Mouse (Mus musculus) spleen, postnatal 14 days (tissue): Measurements from ENCODE around the gene Ccdc85a.
"Not testable (repeated sequence)": the region's sequence is repeated elsewhere in the genome, so short reads cannot be mapped to it uniquely, and the experiment has no call there.

Source experiments
- DNase-seq, 2 experiments: peaks; one replicate each; pipeline ENCODE4 v3.0.0; 2021 to 2022; ENCODE audit warnings: low spot score in 2 of 2

The Ccdc85a gene

DNA sequence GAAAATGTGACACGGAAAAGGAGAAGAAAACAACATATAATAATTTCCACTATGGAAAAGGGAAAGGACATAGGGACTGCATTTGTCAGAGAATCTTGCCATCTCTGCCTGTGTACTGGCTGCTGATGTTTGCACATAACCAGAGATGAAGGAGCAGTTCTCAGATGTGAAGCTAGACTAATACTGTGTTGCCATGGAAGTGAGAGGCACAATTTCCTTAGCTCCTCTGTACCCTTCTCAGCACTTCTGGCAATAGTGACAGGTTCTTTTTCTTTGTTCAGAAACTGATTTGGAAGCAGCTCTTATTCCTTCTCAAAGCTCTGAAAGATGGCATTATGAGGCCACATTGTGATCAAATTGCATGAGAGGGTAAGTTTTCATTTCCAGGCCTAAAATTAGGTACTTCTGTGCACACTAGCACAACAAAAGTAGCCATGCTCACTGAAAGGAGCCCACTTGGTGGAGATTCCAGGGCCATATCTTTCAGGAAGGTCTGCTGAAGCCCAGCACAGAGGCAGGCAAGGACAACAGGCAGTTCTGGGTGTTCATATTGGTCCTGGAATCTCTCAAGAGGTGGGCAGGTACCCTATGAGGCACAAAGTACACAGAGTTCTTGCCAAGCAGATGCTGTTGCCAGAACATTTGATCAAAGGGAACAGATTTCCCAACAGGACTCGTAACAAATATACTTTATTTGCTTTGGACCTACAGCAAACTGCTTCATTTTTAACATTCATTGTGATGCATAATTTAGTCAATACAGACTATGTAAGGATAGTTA, 161.5 kb downstream of the Ccdc85a start:
- DNase-seq = no peak

DNA sequence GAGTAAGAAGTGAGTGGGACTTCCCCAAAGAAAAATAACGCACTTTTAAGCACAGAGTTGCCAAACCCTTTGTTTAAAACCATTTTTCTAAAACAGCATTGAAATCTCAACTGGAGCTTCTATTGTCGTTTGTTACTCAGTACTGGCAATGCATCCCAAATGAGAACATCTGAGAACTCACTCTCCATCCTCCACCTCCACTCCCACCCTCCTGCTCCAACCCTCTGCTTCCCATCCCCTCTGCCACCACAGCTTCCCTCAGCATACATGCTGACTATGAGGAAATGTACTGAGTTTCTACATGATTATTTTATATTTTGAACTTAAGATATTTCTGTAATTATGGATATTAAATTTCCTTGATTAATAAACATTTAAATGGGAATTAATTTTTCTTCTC, 168.3 kb downstream of the Ccdc85a start:
- no peak for DNase-seq

DNA sequence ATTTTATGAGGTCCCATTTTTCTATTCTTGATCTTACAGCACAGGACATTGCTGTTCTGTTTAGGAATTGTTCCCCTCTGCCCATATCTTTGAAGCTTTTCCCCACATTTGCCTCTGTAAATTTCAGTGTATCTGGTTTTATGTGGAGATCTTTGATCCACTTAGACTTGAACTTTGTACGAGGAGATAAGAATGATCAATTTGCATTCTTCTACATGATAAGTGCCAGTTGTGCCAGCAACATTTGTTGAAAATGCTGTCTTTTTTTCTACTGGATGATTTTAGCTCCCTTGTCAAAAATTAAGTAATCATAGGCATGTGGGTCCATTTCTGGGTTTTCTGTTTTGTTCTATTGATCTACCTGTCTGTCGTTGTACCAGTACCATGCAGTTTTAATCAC, 174.2 kb downstream of the Ccdc85a start:
- not testable (repeated sequence) for DNase-seq

DNA sequence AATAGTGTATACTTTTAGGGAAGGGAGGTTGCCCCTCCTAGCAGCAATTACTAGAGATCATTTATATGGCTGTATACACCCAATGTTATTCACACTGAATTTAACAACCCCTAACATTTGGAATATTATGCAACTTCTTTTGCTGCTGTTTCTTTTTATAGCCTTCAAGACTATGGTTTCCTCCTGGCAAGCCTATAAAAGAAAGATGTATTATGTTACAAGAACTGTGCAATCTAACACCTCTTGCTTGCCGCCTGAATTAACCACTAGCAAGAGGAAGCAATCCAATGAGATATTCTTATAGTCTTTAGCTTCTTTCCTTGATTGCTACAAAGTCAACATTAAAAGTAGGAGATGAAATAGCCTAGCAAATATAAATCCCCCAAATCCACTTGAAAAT, 187.0 kb downstream of the Ccdc85a start:
- DNase-seq = no peak

DNA sequence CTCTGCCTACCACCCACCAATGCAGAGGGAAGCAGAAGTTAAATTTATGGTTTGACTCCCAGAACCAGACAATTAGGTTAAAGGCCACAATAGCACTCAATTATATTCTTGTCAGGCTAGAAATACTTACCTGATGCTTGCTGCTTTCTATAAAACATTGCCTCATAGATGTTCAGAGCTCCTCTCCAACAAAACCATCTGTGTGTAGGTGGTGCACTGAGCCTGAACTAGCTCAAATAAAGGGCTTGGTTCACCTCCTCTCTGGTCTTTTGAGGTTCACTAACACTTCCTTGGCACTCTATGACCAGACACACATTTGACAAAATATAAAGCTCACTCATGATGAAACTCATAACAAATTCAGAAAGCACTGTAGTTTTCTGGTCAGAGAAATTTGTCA, 208.2 kb downstream of the Ccdc85a start:
- no peak for DNase-seq

DNA sequence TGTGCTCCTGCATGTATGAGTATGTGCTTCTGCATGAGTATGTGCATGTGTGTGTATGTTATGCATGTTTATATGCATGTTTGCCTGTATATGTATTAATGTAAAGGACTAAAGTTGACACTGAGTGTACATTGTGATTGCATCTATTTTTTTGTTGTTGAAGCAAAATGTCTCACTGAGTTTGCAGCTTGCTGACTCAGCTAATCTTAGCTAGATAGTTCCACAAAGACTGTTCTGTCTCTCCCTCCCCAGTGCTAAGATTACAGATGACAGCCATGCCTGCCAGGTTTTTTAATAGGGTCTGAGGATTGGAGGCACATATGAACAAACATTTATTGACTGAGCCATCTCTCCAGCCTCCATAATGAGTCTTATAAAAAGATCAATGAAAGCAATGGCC, 209.5 kb downstream of the Ccdc85a start:
- DNase-seq = no peak

DNA sequence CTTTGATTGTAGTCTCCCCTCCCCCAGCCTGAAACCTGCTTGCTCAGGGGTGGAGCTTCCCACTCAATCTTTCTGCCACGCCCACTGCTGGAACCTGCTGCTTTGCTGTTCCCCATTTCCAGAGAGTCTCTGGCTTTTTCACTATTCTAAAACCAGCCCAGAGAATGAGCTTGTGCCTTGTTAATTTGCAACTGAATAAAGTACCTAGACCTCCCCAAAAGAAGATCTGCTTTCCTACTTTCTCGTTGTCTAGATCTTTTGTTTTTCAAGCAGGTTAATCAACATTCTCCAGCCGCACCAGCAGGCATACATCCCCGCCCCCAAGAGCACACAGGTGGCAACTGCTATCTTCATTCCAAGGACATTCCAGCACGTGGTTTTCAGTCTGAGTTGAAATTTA, 212.7 kb downstream of the Ccdc85a start:
- DNase-seq = not testable (repeated sequence)

DNA sequence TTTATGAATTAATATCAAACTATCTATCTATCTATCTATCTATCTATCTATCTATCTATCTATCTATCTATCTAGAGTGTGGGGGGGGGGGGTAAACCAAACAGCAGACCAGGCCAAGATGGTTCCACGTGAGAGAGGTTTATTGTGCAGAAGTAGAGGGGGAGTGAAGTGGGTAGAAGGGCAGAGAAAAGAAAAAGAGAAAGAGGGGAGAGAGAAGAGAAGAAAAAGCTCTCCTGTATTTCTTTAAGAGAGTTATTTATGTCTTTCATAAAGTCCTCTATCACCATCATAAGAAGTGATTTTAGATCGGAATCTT, 218.2 kb downstream of the Ccdc85a start:
- DNase-seq = no peak

DNA sequence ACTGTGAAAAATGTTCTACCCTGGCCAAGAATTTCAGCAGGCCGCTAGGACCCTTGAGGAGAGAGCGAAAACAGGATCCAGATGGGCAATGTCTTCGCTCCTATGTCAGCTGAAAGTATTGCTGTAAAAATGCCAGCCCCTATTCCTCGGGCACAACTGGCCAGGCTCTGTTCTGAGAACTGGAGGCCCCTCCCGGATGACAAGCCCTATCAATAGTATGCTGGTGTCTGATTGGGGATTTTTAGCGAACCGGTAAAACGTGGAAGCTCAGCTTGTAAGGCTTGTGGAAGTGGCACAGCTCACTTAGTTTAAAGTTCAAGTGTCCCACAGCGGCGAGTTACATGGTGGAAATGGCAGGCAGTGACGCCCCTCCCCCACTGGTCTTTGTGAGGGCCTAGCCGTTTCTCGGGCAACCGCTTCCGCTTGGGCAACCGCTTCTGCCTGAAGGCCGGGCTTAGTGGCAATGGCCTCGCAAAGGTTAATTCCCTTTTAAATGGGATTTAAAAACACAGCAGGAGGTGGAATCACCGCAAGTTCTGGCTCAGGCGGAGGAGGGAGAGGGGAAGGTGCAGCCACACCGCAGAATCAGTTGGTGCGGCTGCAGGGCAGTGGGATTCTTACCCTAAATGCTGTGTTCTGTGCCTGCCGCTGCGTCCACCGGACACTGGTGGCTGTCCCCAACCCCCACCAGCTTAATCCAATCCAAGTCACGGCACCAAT, 218.8 kb downstream of the Ccdc85a start:
- DNase-seq = peak; percentile 20 to 35

DNA sequence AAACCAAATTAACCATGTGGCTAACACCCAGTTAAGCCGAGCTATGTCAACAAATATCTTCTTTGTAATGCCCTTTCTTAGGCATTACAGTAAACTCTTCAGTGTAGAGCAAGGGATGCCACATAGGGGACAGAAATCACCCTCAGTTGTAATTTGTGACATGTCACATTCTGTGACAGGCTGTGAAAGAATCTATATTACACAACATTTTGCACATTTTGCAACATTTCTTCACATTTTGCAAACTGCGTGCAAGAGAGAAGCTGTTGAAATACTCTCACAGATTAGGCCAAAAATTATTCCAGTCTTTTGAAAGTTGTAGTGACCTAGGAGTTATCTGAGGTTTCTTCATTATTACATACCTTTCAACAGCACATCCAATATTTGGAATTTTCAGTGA, 240.7 kb downstream of the Ccdc85a start:
- no peak for DNase-seq

DNA sequence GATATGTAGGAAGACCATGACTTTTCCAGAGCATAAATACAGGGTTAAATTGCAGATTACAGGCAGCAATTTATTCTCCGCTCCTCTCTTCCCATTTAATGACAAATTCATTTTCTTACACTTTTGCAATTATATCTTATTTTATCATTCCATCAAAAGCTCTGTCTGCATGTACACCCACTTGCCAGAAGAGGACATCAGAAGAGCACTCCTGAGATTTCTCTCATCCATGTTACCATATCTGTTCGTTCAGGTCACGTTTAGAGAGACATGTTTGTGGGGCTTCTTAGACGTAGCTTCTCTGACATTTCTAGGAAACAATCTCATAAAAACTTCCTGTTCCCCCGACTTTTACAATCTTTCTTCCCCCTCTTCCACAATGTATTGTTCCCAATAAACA, 242.2 kb downstream of the Ccdc85a start:
- no peak for DNase-seq

DNA sequence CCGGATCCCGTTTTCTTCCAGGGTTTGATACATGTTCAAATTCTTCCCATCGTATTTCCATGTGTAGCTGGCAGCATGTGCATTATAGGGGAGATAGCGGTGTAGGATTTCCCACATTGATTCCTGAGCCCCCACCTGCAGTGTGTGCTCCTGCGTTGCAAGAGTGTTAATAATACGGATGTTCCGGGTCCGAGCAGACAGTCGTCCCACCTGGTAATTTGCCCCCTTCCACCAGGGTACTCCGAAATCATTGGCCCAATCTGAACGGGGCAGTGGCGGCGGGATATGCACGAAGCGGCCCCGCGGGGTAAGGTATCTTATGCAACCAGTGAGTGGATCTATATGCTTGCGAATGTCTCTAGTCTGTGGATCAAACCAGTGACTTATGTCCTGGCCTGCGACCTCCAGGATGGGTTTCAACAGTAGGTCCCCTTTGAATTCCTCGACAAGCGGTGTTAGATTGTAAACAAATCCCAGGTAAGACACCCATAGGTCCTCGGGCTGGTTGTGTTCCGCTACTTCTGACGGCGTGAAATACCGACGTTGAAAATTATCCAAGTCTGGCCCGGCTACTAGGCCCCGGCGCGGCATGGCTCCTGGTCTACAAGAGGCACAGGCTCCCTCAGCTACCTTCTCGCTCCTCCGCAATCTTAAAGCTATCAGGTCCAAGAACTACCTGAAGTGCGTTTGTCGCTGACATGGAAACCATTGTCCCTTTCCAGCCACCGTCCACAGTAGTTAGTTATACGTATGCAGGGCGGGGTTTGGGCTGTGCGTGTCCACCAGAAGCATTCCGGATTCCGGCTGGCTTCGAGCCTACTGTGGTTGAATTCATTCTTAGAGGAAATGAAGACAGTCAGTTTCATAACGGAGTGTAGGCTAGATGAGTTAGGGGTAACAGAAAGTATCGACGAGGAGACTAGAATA, 244.6 kb downstream of the Ccdc85a start, which contains the start of gene Gm6685:
Gm6685 (minus strand) TSS at position 644 of the 927 bp plus-strand sequence.
- not testable (repeated sequence) for DNase-seq
